Mouse (Mus musculus) testis, adult 2 months (tissue): Measurements from ENCODE around the gene Igfbp1.

Experiments
- CTCF ChIP-seq: fragments of 200-500 bp; IDR thresholded peaks from 2 replicates; pipeline ENCODE4 v1.5.1; 2012; ENCODE audit warnings: low read depth, mild to moderate bottlenecking, inconsistent platforms, low read length, moderate library complexity; ENCODE audit not compliant: control insufficient read depth, insufficient read depth, insufficient replicate concordance
- POLR2A ChIP-seq: fragments of 200-500 bp; IDR thresholded peaks from 2 replicates; pipeline ENCODE4 v1.6.1; 2012; ENCODE audit warnings: low read depth, mild to moderate bottlenecking, inconsistent platforms, low read length, moderate library complexity; ENCODE audit not compliant: control insufficient read depth

- TF ChIP-seq CTCF (no peak), POLR2A (no peak)
Measured at GRCm38 (mm10) chr11:7169645-7170044, 27.9 kb upstream of the Igfbp1 start.
